Mouse (Mus musculus): Measurements from ENCODE around the gene Cish. TPM values are rescaled to one million over a fixed set of nuclear protein-coding genes. Genes with fewer than 3 reads are reported as not detected.

The Cish gene
- polyA plus RNA-seq, 1 experiment from 2014 or later = 6.0 TPM

- no peak overlapping the region for H3K4me2 ChIP-seq
- no peaks in the 10 kb centered on the region for H3K36me3 ChIP-seq (replicated peaks)
- no peaks in the 10 kb centered on the region for H3K4me1 ChIP-seq
- H3K4me3 ChIP-seq (replicated peaks) = no peak overlapping the region
- 83% methylated on average over 9 of the region's 9 CpGs for WGBS
- H3K27ac ChIP-seq = no peak overlapping the region
- ATAC-seq (ENCODE audit: low FRiP score) = no peak
- H3K9ac ChIP-seq = no peak overlapping the region
- H3K27me3 ChIP-seq = peaks cover 17% of the 10 kb centered on the region
- H3K9me3 ChIP-seq = no peaks in the 10 kb centered on the region
Measured at GRCm38 (mm10) chr9:107347586-107348183, 51.9 kb downstream of the Cish start.

GRCm38 (mm10) chr9:107349321-107349720 lies 53.5 kb downstream of the Cish start:
- no peaks in the 10 kb centered on the region for H3K4me1 ChIP-seq
- H3K4me2 ChIP-seq = no peak overlapping the region
- no peaks in the 10 kb centered on the region for H3K36me3 ChIP-seq (replicated peaks)
- H3K4me3 ChIP-seq (replicated peaks) = no peak overlapping the region
- peaks cover 19% of the 10 kb centered on the region for H3K27me3 ChIP-seq
- 71% methylated on average over 7 of the region's 7 CpGs for WGBS
- H3K27ac ChIP-seq = no peak overlapping the region
- ATAC-seq (ENCODE audit: low FRiP score) = no peak
- no peaks in the 10 kb centered on the region for H3K9me3 ChIP-seq
- no peak overlapping the region for H3K9ac ChIP-seq

Other genes with a start within 250 kb of the Cish start
- 12.3 and 13.8 TPM in 2 replicates for gene Dock3, start 64.1 kb upstream of the Cish start, polyA plus RNA-seq (2016; fragmentation: Nextera tagmentation; extraction: Ambion mirVana)
- 2.4 and 3.7 TPM in 2 replicates for gene Mapkapk3, start 6.1 kb upstream of the Cish start, polyA plus RNA-seq (2016; fragmentation: Nextera tagmentation; extraction: Ambion mirVana)
- 10.3 and 12.0 TPM in 2 replicates for gene Hemk1, start 42.3 kb downstream of the Cish start, polyA plus RNA-seq (2016; fragmentation: Nextera tagmentation; extraction: Ambion mirVana)
- 2.2 and 2.9 TPM in 2 replicates for gene 6430571L13Rik, start 44.6 kb downstream of the Cish start, polyA plus RNA-seq (2016; fragmentation: Nextera tagmentation; extraction: Ambion mirVana)
- 3.3 and 3.4 TPM in 2 replicates for gene Cacna2d2, start 103.6 kb downstream of the Cish start, polyA plus RNA-seq (2016; fragmentation: Nextera tagmentation; extraction: Ambion mirVana)
- gene Tmem115, start 237.9 kb downstream of the Cish start, polyA plus RNA-seq (2016; fragmentation: Nextera tagmentation; extraction: Ambion mirVana) = 43.3 and 45.0 TPM in 2 replicates
- gene Cyb561d2, start 246.2 kb downstream of the Cish start, polyA plus RNA-seq (2016; fragmentation: Nextera tagmentation; extraction: Ambion mirVana) = 17.7 and 18.9 TPM in 2 replicates
- gene Nprl2, start 246.2 kb downstream of the Cish start, polyA plus RNA-seq (2016; fragmentation: Nextera tagmentation; extraction: Ambion mirVana) = 43.1 and 46.3 TPM in 2 replicates